Mouse (Mus musculus) mesoderm, embryonic 11.5 days (tissue): ENCODE measurements at regions not wholly inside any gene's neighbourhood (a gene's known extent, or its start where the extent isn't known, plus 50 kb on each side); places are given as distances from the start of the nearest gene placed in this dataset.
A peak's percentile ranks its signal among the peaks of the same experiment; 100 is the strongest.
"Not testable (repeated sequence)": the region's sequence is repeated elsewhere in the genome, so short reads cannot be mapped to it uniquely, and the experiment has no call there.

ENCODE experiments used
- DNase-seq: peaks from one replicate; pipeline ENCODE4 v3.0.0-alpha.2; 2012; ENCODE audit warnings: low read depth, low spot score

- DNase-seq: no peak
These were observed 79.0 kb downstream of the Casp12 start for GRCm38 (mm10) chr9:5424236-5424635.

GRCm38 (mm10) chr9:5448180-5448579 is 103.0 kb downstream of the Casp12 start:
- DNase-seq: no peak

GRCm38 (mm10) chr9:5456606-5457005 is 111.4 kb downstream of the Casp12 start:
- no peak for DNase-seq

DNA sequence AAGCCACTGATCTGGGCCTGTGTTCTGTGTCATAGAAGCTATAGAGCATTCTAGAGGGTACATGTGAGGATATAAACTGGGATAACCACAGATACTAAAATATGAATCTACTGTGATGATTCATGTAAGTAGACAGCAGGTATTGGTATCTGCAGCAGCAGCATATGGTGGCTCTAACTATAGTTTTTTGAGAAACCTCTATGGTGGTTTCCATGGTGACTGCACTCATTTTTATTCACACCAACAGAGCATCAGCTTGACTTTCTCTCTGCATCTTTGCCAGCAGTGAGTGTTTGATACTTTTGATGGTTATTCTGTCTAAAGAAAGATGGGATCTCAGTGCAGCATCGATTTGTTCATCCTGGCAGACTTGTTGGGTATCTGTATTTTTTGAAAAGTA is 126.8 kb downstream of the Casp12 start:
- DNase-seq: no peak

DNA sequence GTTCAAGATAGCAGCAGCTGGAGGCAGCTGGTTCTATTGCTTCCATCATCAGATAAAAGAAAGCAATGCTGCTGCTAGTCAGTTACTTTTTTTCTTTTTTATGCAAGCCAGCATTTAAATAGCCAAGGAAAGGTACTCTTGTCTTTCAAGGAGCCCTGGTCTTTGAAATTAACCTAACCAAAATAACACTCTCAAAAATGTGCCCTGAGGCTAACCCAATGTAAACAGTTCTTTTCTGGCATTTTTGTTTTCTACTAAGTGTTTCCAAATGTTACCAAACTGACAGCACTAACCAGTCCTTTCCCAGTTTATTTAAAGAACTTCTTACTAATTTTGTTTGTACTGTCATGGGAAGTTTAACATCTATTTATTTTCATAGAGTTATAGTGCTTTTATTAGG is 129.0 kb downstream of the Casp12 start:
- DNase-seq: no peak

DNA sequence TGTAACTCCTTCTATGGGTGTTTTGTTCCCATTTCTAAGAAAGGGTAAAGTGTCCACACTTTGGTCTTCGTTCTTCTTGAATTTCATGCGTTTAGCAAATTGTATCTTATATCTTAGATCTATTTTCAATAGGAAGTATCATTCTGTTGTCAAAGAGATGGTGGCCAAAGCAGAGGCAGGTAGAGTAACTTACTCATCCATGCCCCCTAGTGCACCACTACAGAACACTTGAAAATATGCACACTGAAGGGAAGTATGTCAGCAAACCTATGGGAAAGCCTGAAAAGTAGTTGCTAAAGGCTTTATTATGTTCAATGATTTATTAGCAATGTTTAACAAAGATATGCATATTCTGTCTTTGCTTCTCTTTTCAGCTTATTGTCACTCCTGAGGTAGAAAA is 140.0 kb downstream of the Casp12 start:
- DNase-seq: no peak

DNA sequence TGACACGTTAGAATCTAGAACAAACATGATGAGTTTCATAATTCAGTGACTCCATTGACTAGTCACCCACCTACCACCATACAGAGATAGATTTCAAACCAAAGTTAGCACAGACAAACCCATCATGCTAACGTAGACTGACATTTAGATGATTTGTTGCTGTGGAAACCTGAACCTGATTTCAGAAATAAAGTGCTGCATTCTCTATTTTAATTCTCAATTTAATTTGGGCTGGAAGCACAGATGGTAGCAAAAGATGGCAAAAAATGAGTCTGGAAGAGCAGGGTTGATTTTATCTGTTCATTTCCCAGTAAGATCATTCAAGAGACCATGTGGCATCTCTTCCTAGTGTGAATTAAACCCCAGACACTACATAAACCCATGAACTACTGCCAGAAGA is 151.6 kb downstream of the Casp12 start:
- DNase-seq: no peak

DNA sequence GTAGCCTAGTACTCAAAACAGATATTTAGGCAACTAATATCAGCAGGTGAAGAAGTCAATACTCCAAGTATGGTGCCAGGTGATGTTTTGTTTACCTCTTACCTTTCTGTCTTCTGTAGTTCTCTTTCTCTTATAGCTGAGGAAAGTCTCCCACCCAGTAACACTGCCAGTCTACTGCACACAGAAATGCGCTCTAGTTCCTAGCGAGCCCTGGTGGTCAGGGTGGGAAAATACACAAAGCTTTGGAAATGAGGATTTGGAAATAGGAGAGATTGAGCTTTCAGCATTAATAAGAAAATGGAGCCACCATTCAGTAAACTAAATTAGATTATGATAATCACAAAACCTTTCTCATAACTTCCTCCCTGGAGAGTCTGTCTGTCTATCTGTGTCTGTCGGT is 153.1 kb downstream of the Casp12 start:
- no peak for DNase-seq

- no peak for DNase-seq
These were observed 180.6 kb downstream of the Casp12 start for GRCm38 (mm10) chr9:5525762-5526360.

DNA sequence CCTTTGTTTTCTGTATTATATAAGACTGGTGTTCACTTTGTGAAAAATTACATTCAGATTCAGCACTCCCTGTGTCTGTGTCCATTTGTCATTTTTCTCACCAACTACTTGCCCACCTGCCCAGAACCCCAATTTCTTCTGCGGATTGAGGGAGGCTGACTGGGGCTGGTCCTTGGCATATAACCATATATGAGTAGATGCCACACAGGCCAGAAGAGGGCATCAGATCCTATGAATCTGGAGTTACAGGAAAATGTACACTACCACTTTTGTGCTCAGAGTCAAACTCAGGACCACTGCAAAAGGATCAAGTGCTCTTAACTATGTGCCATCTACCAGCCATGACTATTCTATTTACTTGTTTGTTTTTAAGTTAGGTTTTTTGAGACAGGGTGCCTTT is 197.4 kb downstream of the Casp12 start:
- DNase-seq: no peak

- DNase-seq: no peak
These were observed 229.8 kb downstream of the Casp12 start for GRCm38 (mm10) chr9:5575072-5575471.

DNA sequence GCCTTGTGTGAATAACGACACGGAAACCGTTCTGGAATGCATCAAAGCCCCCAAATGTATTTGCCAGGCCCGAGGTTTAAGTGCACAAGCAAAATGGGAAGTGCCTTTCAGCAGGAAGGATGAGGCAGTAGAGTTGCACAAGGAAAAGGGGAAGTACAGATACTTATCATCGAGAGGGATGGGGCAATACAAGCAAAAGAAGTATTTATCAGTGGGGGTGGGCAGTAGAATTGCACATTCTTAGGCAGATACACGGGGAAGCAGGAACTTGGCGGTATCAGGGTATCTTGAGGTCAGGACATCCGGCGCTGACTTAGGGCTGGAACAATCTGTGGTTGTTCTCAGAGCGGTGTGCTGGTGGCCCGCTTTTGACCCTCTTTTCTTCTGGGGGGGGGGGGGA is 232.9 kb downstream of the Casp12 start:
- DNase-seq: not testable (repeated sequence)

- DNase-seq: peak; percentile 4
These were observed 250.8 kb downstream of the Casp12 start for GRCm38 (mm10) chr9:5595891-5596635.

- DNase-seq: no peak
These were observed 258.8 kb downstream of the Casp12 start for GRCm38 (mm10) chr9:5604019-5604418.

DNA sequence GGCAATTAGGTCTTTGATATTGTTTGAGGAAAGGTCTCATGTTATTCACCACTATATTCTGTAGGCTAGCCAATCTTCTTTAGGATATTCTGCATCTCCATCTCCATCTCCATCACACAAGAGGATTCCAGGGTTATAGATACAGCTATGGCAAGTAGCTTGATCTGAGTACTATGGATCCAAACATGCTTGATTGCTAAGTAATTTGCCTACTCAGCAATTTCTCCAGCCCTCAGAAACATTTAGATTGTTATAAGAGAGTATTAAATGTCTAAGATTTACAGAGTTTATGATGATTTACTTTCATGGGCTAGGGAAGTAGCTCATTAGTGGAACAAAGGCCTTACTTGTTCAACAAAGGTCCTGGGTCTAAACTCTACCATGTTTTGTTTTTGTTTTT is 259.8 kb downstream of the Casp12 start:
- DNase-seq: no peak

- no peak for DNase-seq
These were observed 271.5 kb downstream of the Casp12 start for GRCm38 (mm10) chr9:5616725-5617124.

GRCm38 (mm10) chr9:5623396-5623795 is 278.2 kb downstream of the Casp12 start:
- no peak for DNase-seq

- DNase-seq: no peak
These were observed 282.3 kb downstream of the Casp12 start for GRCm38 (mm10) chr9:5627521-5627920.

GRCm38 (mm10) chr9:5634461-5634953 is 289.3 kb downstream of the Casp12 start:
- no peak for DNase-seq

DNA sequence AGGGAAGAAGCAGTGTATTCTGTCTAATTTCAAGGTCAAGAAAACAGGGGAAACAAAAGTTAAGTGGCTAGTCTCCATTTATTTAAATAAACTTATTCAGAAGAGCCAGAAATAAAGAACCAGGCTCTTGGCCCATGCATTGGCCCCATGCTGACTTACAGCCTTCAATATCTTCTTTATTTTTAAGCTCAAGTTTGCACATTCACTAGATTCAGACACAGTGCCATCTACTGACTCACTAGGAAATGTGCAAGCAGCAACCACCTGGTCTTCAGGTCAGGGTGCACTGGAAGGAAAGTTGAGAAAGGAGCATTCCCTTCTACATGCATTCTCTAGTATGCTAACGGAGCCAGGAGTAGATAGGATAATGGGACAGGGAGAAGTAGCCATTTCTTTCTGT is 289.7 kb downstream of the Casp12 start:
- peak; percentile 32 for DNase-seq

DNA sequence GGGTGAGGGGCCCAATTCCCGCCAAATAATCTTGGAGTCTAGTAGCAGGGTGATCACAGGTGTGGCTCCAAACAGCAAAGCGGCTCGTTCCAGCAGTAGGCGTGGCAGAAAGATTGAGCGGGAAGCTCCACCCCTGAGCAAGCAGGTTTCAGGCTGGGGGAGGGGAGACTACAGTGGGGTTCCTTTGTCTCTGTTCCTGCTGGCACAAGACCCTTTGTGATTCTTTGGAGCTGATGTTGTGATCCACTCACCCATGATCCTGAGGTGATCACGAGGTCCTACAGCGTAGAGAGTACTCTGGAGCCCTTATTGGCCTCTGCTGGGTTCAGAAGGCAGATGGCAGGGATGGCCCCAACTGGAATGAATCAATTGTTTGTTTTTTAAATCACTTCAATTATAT is 318.7 kb downstream of the Casp12 start:
- DNase-seq: no peak

GRCm38 (mm10) chr9:5673551-5673950 is 328.3 kb downstream of the Casp12 start:
- DNase-seq: no peak

- DNase-seq: no peak
These were observed 363.3 kb downstream of the Casp12 start for GRCm38 (mm10) chr9:5708482-5708881.
